Mouse (Mus musculus) heart, embryonic 15.5 days (tissue): Measurements from ENCODE around the gene Exoc4. TPM values are rescaled to one million over a fixed set of nuclear protein-coding genes. Genes with fewer than 3 reads are reported as not detected.

Source experiments
- ATAC-seq: fragments of 200-750 bp; cut with Nextera tagmentation; replicated peaks from 2 replicates; pipeline ENCODE4 v1.8.0; 2017; ENCODE audit warnings: low read depth, moderate TSS enrichment; ENCODE audit not compliant: insufficient number of reproducible peaks, insufficient read depth, low FRiP score
- H3K27ac ChIP-seq: fragments of 300-500 bp; sonication (generic); 2 replicates; pipeline ENCODE4 v1.5.1; 2015; ENCODE audit warnings: mild to moderate bottlenecking, inconsistent platforms
- H3K27me3 ChIP-seq: fragments of 300-500 bp; sonication (generic); 2 replicates; pipeline ENCODE4 v1.6.1; 2015; ENCODE audit warnings: inconsistent platforms
- H3K36me3 ChIP-seq: fragments of 300-500 bp; sonication (generic); 2 replicates; pipeline ENCODE4 v1.6.1; 2015; ENCODE audit warnings: mild to moderate bottlenecking, inconsistent platforms
- H3K4me1 ChIP-seq: fragments of 300-500 bp; sonication (generic); replicated peaks from 2 replicates; pipeline ENCODE4 v1.6.1; 2015; ENCODE audit warnings: inconsistent platforms
- H3K4me2 ChIP-seq: fragments of 300-500 bp; sonication (generic); 2 replicates; pipeline ENCODE4 v1.6.1; 2015; ENCODE audit warnings: inconsistent platforms, mild to moderate bottlenecking, moderate library complexity
- H3K4me3 ChIP-seq: fragments of 300-500 bp; sonication (generic); 2 replicates; pipeline ENCODE4 v1.5.1; 2015; ENCODE audit warnings: mild to moderate bottlenecking, inconsistent platforms
- H3K9ac ChIP-seq: fragments of 300-500 bp; sonication (generic); 2 replicates; pipeline ENCODE4 v1.6.1; 2015; ENCODE audit warnings: mild to moderate bottlenecking, inconsistent platforms
- H3K9me3 ChIP-seq: fragments of 300-500 bp; sonication (generic); replicated peaks from 2 replicates; pipeline ENCODE4 v1.6.1; 2016; ENCODE audit warnings: inconsistent platforms
- WGBS: fragments of 180-500 bp; shearing (Covaris S2); methylation state at CpG from one replicate; pipeline ENCODE4 v1.1.7; 2015; ENCODE audit warnings: mixed read lengths; 5-methylcytosine and 5-hydroxymethylcytosine counted together
- polyA plus RNA-seq: library from polyadenylated mRNA; unstranded; fragments of >200 nt; fragmentation: Nextera tagmentation; extraction: Ambion mirVana; gene quantifications from 2 replicates; pipeline ENCODE4 v1.2.1, GENCODE M21; 2015

Gene Exoc4
- polyA plus RNA-seq, 1 experiment from 2014 or later = 26.5 TPM

- Histone ChIP-seq H3K9ac (no peak overlapping the region), H3K4me3 (no peak overlapping the region), H3K4me2 (no peak overlapping the region), H3K9me3 (no peaks in the 10 kb centered on the region), H3K27me3 (no peaks in the 10 kb centered on the region), H3K36me3 (no peaks in the 10 kb centered on the region), H3K4me1 (peaks cover 6% of the 10 kb centered on the region), H3K27ac (no peak overlapping the region)
- ATAC-seq = no peak
- WGBS = 77% methylated on average over 9 of the region's 9 CpGs
Measured at GRCm38 (mm10) chr6:33982709-33983108, 733.8 kb downstream of the Exoc4 start.

DNA sequence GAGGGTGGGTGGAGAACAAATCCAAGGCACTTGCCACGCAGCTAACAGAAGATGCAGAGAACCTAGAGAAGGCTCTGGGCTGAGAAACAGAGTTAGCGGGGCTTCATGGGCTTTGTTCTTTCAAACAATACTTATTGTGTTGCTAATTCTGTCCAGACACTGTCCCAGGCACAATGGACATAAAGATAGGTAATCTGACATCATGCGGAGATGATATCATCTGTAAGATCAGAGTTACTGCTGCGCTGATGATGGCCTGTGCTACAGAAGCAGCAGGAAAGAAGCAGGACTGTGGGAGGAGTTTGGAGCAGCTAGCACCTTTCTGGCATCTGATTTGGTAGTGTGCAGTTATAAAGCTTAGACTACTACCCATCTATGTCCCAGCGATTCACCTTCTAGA, 738.2 kb downstream of the Exoc4 start:
- Histone ChIP-seq H3K36me3 (no peaks in the 10 kb centered on the region), H3K27ac (no peak overlapping the region), H3K27me3 (no peaks in the 10 kb centered on the region), H3K9me3 (no peaks in the 10 kb centered on the region), H3K9ac (no peak overlapping the region), H3K4me2 (no peak overlapping the region), H3K4me1 (peaks cover 6% of the 10 kb centered on the region), H3K4me3 (no peak overlapping the region)
- no peak for ATAC-seq
- WGBS = 69% methylated on average over 5 of the region's 5 CpGs

- ATAC-seq = no peak
- no peaks in the 10 kb centered on the region for H3K4me1 ChIP-seq
- WGBS = 52% methylated on average over 24 of the region's 24 CpGs
Measured at GRCm38 (mm10) chr6:33992213-33993034, 743.5 kb downstream of the Exoc4 start.

DNA sequence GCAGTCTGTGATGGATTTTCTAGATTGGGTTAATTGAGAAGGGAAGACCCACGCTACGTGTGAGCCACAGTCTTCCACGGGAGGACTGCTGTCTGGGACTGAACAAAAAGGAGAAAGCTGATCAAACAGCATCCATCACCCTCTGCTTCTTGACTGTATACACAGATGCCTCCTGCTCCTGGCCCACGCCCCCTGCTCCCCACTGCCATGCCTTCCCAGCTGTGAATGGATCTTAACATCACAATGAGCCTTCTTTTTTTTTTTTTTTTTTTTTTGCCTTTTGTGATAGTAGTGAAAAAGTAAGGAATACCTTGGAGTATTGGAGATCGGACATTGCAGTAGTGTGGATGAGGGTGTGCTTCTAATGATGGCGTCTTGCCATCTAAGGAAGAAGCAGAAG, 745.0 kb downstream of the Exoc4 start:
- no peaks in the 10 kb centered on the region; the same call in 1 of the 2 replicates for H3K27me3 ChIP-seq
- no peaks in the 10 kb centered on the region for H3K4me1 ChIP-seq
- H3K36me3 ChIP-seq = no peaks in the 10 kb centered on the region
- no peak overlapping the region for H3K9ac ChIP-seq
- no peak for ATAC-seq
- H3K9me3 ChIP-seq = no peaks in the 10 kb centered on the region
- no peak overlapping the region for H3K4me3 ChIP-seq
- no peak overlapping the region for H3K27ac ChIP-seq
- no peak overlapping the region for H3K4me2 ChIP-seq
- 76% methylated on average over 6 of the region's 6 CpGs for WGBS

More at GRCm38 (mm10) chr6:33992213-33993034, 743.5 kb downstream of the Exoc4 start:
- H3K4me2 ChIP-seq = no peak overlapping the region
- H3K36me3 ChIP-seq = no peaks in the 10 kb centered on the region
- H3K4me3 ChIP-seq = no peak overlapping the region
- no peaks in the 10 kb centered on the region; the same call in 1 of the 2 replicates for H3K27me3 ChIP-seq
- no peaks in the 10 kb centered on the region for H3K9me3 ChIP-seq
- H3K9ac ChIP-seq = no peak overlapping the region
- no peak overlapping the region for H3K27ac ChIP-seq

DNA sequence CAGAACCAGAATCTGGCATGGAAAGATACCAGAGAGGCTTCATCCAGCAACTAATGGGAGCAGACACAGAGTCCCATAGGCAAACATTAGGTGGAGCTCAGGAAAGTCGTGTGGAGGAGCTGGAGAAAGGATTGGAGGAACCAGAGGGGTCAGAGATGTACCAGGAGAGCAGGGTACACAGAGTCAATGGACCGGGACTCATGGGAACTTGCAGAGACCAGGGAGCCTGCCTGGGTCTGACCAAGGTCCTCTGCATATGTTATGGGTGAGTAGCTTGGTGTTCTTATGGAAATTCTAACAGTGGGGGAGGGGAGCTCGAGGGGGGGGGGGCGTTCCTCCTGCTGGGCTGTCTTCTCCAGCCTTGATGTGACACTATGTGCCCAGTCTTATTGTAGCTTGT, 749.7 kb downstream of the Exoc4 start:
- Histone ChIP-seq H3K4me3 (no peak overlapping the region), H3K4me1 (no peaks in the 10 kb centered on the region), H3K36me3 (no peaks in the 10 kb centered on the region), H3K27ac (no peak overlapping the region), H3K9ac (no peak overlapping the region), H3K9me3 (no peaks in the 10 kb centered on the region), H3K4me2 (no peak overlapping the region), H3K27me3 (no peaks in the 10 kb centered on the region)
- WGBS = 40% methylated on average over 4 of the region's 4 CpGs
- ATAC-seq = no peak

GRCm38 (mm10) chr6:33999530-33999929, 750.6 kb downstream of the Exoc4 start:
- H3K4me1 ChIP-seq = no peaks in the 10 kb centered on the region
- H3K27ac ChIP-seq = no peak overlapping the region
- H3K4me2 ChIP-seq = no peak overlapping the region
- no peaks in the 10 kb centered on the region for H3K27me3 ChIP-seq
- WGBS = 29% methylated on average over 7 of the region's 7 CpGs
- no peak overlapping the region for H3K4me3 ChIP-seq
- no peaks in the 10 kb centered on the region for H3K9me3 ChIP-seq
- no peak for ATAC-seq
- no peaks in the 10 kb centered on the region for H3K36me3 ChIP-seq
- no peak overlapping the region for H3K9ac ChIP-seq

DNA sequence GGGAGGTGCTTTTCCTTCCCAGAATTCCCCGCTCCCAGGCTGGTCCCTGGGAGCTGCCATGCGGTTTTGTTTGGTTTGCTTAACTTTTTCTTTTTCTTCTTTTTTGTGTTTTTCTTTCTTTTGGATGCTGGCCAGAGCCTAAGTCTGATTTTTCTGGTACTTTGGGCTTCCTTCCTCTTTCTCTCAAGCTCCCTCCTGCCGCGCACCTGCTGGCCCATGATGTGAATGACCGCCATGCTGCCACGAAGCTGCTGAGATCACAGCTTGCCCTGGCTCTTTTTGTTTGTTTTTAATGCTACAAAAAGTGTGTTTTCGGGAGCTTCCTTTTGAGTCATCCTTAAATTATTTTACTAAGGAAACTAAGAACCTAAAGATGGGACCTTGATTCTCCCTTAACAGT, 751.8 kb downstream of the Exoc4 start:
- H3K36me3 ChIP-seq = no peaks in the 10 kb centered on the region
- H3K9me3 ChIP-seq = no peaks in the 10 kb centered on the region
- H3K4me2 ChIP-seq = no peak overlapping the region
- ATAC-seq = no peak
- H3K27me3 ChIP-seq = no peaks in the 10 kb centered on the region
- H3K4me1 ChIP-seq = no peaks in the 10 kb centered on the region
- no peak overlapping the region for H3K4me3 ChIP-seq
- 81% methylated on average over 7 of the region's 7 CpGs for WGBS
- H3K27ac ChIP-seq = no peak overlapping the region
- H3K9ac ChIP-seq = no peak overlapping the region

DNA sequence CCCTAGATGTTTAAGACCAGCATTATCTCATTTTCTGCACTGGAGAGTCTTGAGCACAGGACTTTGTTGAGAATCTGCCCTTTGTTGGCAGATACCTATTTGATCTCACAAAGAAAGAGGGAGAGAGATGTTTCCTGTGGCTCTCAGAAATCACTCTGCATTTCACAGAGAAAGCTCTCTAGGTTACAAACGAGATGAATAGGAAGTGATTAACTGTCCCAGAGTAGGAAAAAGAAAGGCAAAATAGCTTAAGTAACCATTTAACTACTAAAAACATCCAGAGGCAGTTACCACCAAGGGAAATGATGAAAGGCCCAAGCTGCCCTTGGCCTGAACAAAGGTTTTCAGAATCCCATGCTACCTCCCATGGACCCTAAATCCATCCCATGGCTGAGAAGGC, 754.1 kb downstream of the Exoc4 start:
- peaks cover 10% of the 10 kb centered on the region for H3K4me1 ChIP-seq
- no peak for ATAC-seq
- no peak overlapping the region for H3K9ac ChIP-seq
- H3K27ac ChIP-seq = no peak overlapping the region
- H3K4me3 ChIP-seq = no peak overlapping the region
- H3K9me3 ChIP-seq = no peaks in the 10 kb centered on the region
- H3K36me3 ChIP-seq = no peaks in the 10 kb centered on the region
- H3K4me2 ChIP-seq = no peak overlapping the region
- 33% methylated on average over 1 of the region's 1 CpGs for WGBS
- H3K27me3 ChIP-seq = no peaks in the 10 kb centered on the region

DNA sequence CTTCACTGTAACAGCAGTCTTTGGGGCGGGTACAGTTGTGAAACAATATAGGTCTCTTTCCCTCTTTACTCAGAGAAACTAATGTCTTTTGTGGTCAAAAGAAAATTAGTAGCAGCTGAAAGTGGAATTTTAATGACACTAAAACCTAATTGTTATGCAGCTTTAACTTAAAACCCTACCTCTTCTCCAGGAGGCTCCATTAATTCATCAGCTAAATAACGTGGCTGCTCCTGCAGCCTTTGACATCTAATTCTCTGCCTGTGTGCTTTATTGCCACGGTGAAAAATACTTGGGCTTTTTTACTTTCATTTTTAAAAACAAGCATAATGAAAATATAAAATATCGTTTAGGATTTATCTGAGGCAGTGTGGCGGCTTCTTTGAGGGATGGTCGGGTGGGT, 764.6 kb downstream of the Exoc4 start:
- Histone ChIP-seq H3K9ac (no peak overlapping the region), H3K36me3 (no peaks in the 10 kb centered on the region), H3K4me1 (no peaks in the 10 kb centered on the region), H3K9me3 (no peaks in the 10 kb centered on the region), H3K4me2 (no peak overlapping the region), H3K27me3 (no peaks in the 10 kb centered on the region), H3K27ac (no peak overlapping the region), H3K4me3 (no peak overlapping the region)
- ATAC-seq = no peak
- 75% methylated on average over 6 of the region's 6 CpGs for WGBS

Other genes with a start within 250 kb of the Exoc4 start
- 190 and 228 TPM in 2 replicates for gene Chchd3, start 188.8 kb upstream of the Exoc4 start, polyA plus RNA-seq